Mouse (Mus musculus) MEL (cell line): ENCODE measurements around the gene Gm28374.

Experiments used
- CTCF ChIP-seq, 3 experiments: IDR thresholded peaks in 2 of 3; conservative IDR thresholded peaks in 1 of 3; 2 replicates each; pipeline ENCODE4 v1.5.1; 2011 to 2012; ENCODE audit warnings: low read length in 3 of 3, low read depth in 2 of 3, mild to moderate bottlenecking in 2 of 3, improper control_type of control experiment in 1 of 3, inconsistent platforms in 1 of 3, mixed read lengths in 1 of 3, moderate library complexity in 1 of 3; ENCODE audit not compliant: control insufficient read depth in 1 of 3, insufficient read depth in 1 of 3, poor library complexity in 1 of 3, severe bottlenecking in 1 of 3
- GATA1 ChIP-seq: IDR thresholded peaks from 2 replicates; pipeline ENCODE4 v1.6.1; 2011; ENCODE audit warnings: low read depth, low read length, improper control_type of control experiment
- UBTF ChIP-seq: IDR thresholded peaks from 2 replicates; pipeline ENCODE4 v1.6.1; 2012; ENCODE audit warnings: low read depth, mild to moderate bottlenecking, inconsistent platforms, low read length, improper control_type of control experiment, moderate library complexity, borderline replicate concordance; ENCODE audit not compliant: insufficient read depth

DNA sequence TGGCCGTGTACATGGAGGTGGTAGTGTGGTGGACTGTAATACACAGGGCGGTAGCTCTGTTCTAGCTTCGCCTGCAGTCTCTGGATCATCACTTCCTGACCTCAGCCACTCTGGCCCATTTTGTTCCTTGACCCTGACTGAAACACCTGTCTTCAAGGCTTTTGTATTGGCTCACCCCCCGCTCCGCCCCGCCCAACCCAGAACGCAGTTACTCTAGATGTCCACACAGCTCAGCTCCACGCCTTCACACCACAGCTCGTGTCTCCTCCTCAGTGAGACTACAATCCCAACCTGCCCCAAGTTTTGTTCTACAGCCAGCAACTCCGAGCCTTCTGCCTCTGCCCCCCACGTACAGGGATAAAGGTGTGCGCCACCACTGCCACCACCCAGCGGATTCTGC, 6.8 kb upstream of the Gm28374 start:
- TF ChIP-seq CTCF (IDR thresholded peaks at IDR 0.05 in 2 of 3, conservative IDR thresholded peaks at IDR 0.05 in 1 of 3; ENCODE audit: control insufficient read depth in 1 of 3, insufficient read depth in 1 of 3, low read depth in 2 of 3, low read length in 3 of 3, poor library complexity in 1 of 3, severe bottlenecking in 1 of 3) (no peak), GATA1 (no peak), UBTF (no peak)
